ENCODE assay signal across 26 mouse cellular contexts in the genomic region with DNA sequence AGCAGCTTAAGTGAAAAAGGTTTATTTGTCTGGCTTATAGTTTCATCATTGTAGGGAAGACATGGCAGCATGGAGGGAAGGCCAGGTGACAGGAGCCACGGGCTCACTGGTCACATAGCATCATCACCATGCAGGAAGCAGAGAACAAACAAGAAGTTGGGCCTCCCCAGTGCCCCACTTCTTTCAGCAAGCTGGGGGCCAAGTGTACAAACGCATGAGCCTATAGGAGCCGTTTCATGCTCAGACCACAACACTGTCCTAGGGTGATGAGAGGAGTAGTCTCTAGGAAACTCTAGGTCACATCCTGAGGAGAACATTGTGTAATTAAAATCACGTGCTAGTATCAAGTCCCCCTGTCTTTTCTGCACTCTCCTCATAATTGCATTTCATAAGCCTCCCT. TPM values are rescaled to one million over a fixed set of nuclear protein-coding genes. Genes with fewer than 3 reads are reported as not detected.
A peak's percentile ranks its signal among the peaks of the same experiment; 100 is the strongest.
DNase-seq lines count a peak whose midpoint lies in the region; ATAC-seq lines count a peak whose summit lies in the region.
"Had no signal": no experiment of that assay in that cellular context is flagged by ENCODE, and none has a peak within 500 bp of the region (broad histone marks: within the 10 kb centered on the region; RNA-seq: fewer than 3 reads in every experiment).

No protein-coding gene starts in this region.

- ATAC-seq in cerebellum, adult (ENCODE audit: insufficient number of reproducible peaks, low FRiP score, low TSS enrichment): peak; percentile 27; the same call in 1 of the 2 replicates
- ATAC-seq in heart, embryonic 13.5 days (ENCODE audit: extremely low read depth, insufficient number of reproducible peaks, low FRiP score, low TSS enrichment): no peak
- ATAC-seq in megakaryocyte, adult 5-6 weeks (ENCODE audit: poor library complexity, severe bottlenecking): 0 out of 2 replicates have a peak, but pooled peaks have one; percentile 33
- ATAC-seq: hindbrain, postnatal 0 days; midbrain, embryonic 16.5 days had no signal

- no peak overlapping the region for H3K9ac ChIP-seq in heart, embryonic 13.5 days
- H3K9ac ChIP-seq: embryonic facial prominence, embryonic 13.5 days; forebrain, embryonic 12.5 days; kidney, embryonic 15.5 days; liver, embryonic 14.5 days; lung, embryonic 15.5 days; neural tube, embryonic 13.5 days had no signal

- H3K9me3 ChIP-seq in heart, embryonic 13.5 days: peaks cover 4% of the 10 kb centered on the region; the same call in 1 of the 2 replicates
- H3K9me3 ChIP-seq: embryonic facial prominence, embryonic 13.5 days; forebrain, embryonic 12.5 days; lung, embryonic 15.5 days; neural tube, embryonic 13.5 days had no signal

- H3K4me1 ChIP-seq in heart, embryonic 13.5 days: peaks cover 39% of the 10 kb centered on the region
- H3K4me1 ChIP-seq: forebrain, embryonic 12.5 days; neural tube, embryonic 13.5 days had no signal

- H3K36me3 ChIP-seq in heart, embryonic 13.5 days: peaks cover 13% of the 10 kb centered on the region
- H3K36me3 ChIP-seq: forebrain, embryonic 12.5 days; lung, embryonic 15.5 days; neural tube, embryonic 13.5 days had no signal

- no peak overlapping the region for H3K4me3 ChIP-seq in heart, embryonic 13.5 days
- H3K4me3 ChIP-seq: embryonic facial prominence, embryonic 13.5 days; erythroblast, embryonic 14.5 days; forebrain, embryonic 12.5 days; kidney, embryonic 15.5 days; lung, embryonic 15.5 days; myocyte; neural tube, embryonic 13.5 days had no signal

- no peak for DNase-seq in cerebellum, adult 18-20 months
- DNase-seq in heart, adult 8-10 months (ENCODE audit: low spot score): no peak
- peak; percentile 83 for DNase-seq in 416B (ENCODE audit: low read depth)
- DNase-seq in spleen, postnatal 4 days (ENCODE audit: low spot score in 2 of 2): no peak
- DNase-seq: adrenal gland, postnatal 25 days; cerebellum, adult 11 months; cerebellum, postnatal 14 days; embryo, embryonic 11 days; kidney, adult 11 months; kidney, postnatal 4 days; lung, postnatal 36 days; thymus, adult 18-20 months; thymus, postnatal 36 days had no signal

- H3K4me2 ChIP-seq in heart, embryonic 13.5 days: no peak overlapping the region
- H3K4me2 ChIP-seq: embryonic facial prominence, embryonic 13.5 days; forebrain, embryonic 12.5 days; kidney, embryonic 15.5 days; lung, embryonic 15.5 days; neural tube, embryonic 13.5 days had no signal

- WGBS in heart, embryonic 13.5 days: 77% methylated on average over 4 of the region's 4 CpGs

- peak overlapping the region; percentile 36; the same call in 1 of the 2 replicates for H3K27ac ChIP-seq in heart, embryonic 13.5 days (replicated peaks)
- H3K27ac ChIP-seq: embryonic facial prominence, embryonic 13.5 days; forebrain, embryonic 12.5 days; hindbrain, postnatal 0 days; kidney, embryonic 15.5 days; liver, embryonic 14.5 days; lung, embryonic 15.5 days; neural tube, embryonic 13.5 days had no signal

- H3K27me3 ChIP-seq in heart, embryonic 13.5 days (replicated peaks): no peaks in the 10 kb centered on the region
- H3K27me3 ChIP-seq: embryonic facial prominence, embryonic 13.5 days; forebrain, embryonic 12.5 days; kidney, embryonic 15.5 days; lung, embryonic 15.5 days; neural tube, embryonic 13.5 days had no signal

RNA-seq across cellular contexts. Expression of gene Pik3ca, which starts 30.2 kb away (rescaled TPM):
- polyA plus RNA-seq in heart, embryonic 13.5 days (2015; fragmentation: Nextera tagmentation; extraction: Ambion mirVana): 5.2 and 7.4 TPM in 2 replicates
- total RNA-seq in heart, adult 8-10 months (2022): 10 to 100 TPM; 42.2 to 50.1 (median 45.1) TPM
- 23.5 and 25.0 TPM in 2 replicates for total RNA-seq in megakaryocyte, adult 5-6 weeks (2015)
- 31.1 and 32.4 TPM in 2 replicates for total RNA-seq in megakaryocyte, adult 5-6 weeks (2017)
